Mouse (Mus musculus) kidney, embryonic 15.5 days (tissue): Measurements from ENCODE around the gene Gpr1. TPM values are rescaled to one million over a fixed set of nuclear protein-coding genes. Genes with fewer than 3 reads are reported as not detected.
"Not testable (repeated sequence)": the region's sequence is repeated elsewhere in the genome, so short reads cannot be mapped to it uniquely, and the experiment has no call there.

Experiments used
- ATAC-seq: fragments of 200-750 bp; cut with Nextera tagmentation; replicated peaks from 2 replicates; pipeline ENCODE4 v1.8.0; 2017; ENCODE audit warnings: moderate TSS enrichment; ENCODE audit not compliant: low FRiP score
- H3K27ac ChIP-seq: fragments of 300-500 bp; sonication (generic); 2 replicates; pipeline ENCODE4 v1.5.1; 2015; ENCODE audit warnings: mild to moderate bottlenecking, inconsistent platforms
- H3K27me3 ChIP-seq: fragments of 300-500 bp; sonication (generic); 2 replicates; pipeline ENCODE4 v1.6.1; 2015; ENCODE audit warnings: inconsistent platforms
- H3K36me3 ChIP-seq: fragments of 300-500 bp; sonication (generic); 2 replicates; pipeline ENCODE4 v1.6.1; 2015; ENCODE audit warnings: inconsistent platforms
- H3K4me1 ChIP-seq: fragments of 300-500 bp; sonication (generic); 2 replicates; pipeline ENCODE4 v1.6.1; 2015; ENCODE audit warnings: inconsistent platforms
- H3K4me2 ChIP-seq: fragments of 300-500 bp; sonication (generic); 2 replicates; pipeline ENCODE4 v1.6.1; 2015; ENCODE audit warnings: moderate library complexity, mild to moderate bottlenecking, inconsistent platforms
- H3K4me3 ChIP-seq: fragments of 300-500 bp; sonication (generic); replicated peaks from 2 replicates; pipeline ENCODE4 v1.5.1; 2015; ENCODE audit warnings: mild to moderate bottlenecking, inconsistent platforms
- H3K9ac ChIP-seq: fragments of 300-500 bp; sonication (generic); 2 replicates; pipeline ENCODE4 v1.6.1; 2015; ENCODE audit warnings: mild to moderate bottlenecking, inconsistent platforms
- H3K9me3 ChIP-seq: fragments of 300-500 bp; sonication (generic); replicated peaks from 2 replicates; pipeline ENCODE4 v1.6.1; 2016; ENCODE audit warnings: inconsistent platforms
- WGBS: fragments of 180-500 bp; shearing (Covaris S2); methylation state at CpG from one replicate; pipeline ENCODE4 v1.1.7; 2015; ENCODE audit warnings: mixed read lengths; 5-methylcytosine and 5-hydroxymethylcytosine counted together
- microRNA-seq: library from miRNA; unstranded; fragments of <30 nt; microRNA quantifications from one replicate; pipeline ENCODE4, GENCODE M21; 2016
- polyA plus RNA-seq: library from polyadenylated mRNA; unstranded; fragments of >200 nt; fragmentation: Nextera tagmentation; extraction: Ambion mirVana; gene quantifications from 2 replicates; pipeline ENCODE4 v1.2.1, GENCODE M21; 2015

Gene Gpr1
- polyA plus RNA-seq, 1 experiment from 2014 or later: 0.13 TPM

DNA sequence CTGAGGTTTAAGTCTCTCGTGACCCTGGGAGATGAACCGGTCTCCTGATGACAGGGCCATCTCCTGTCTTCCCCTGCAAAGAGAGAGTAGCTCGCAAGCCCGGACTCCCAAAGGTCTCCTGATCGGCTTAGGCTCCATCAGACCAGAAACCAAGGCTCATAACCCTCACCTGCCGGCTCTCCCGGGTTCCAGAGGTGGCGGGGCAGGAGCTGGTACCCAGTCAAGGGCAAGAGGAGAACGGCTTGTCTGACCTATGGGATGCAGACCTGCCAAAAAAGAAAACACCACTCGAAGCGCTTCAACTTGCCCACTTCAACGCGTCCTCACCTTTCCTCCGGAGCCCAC, 38.1 kb downstream of the Gpr1 start:
- ATAC-seq: peak; percentile 43; the same call in 1 of the 2 replicates
- peaks cover 23% of the 10 kb centered on the region for H3K4me1 ChIP-seq

GRCm38 (mm10) chr1:63175853-63176252, 38.5 kb downstream of the Gpr1 start:
- ATAC-seq: no peak
- H3K4me2 ChIP-seq: peak overlapping the region; percentile 73
- H3K27ac ChIP-seq: peak overlapping the region; percentile 91
- H3K36me3 ChIP-seq: peaks cover 48% of the 10 kb centered on the region
- peaks cover 23% of the 10 kb centered on the region for H3K4me1 ChIP-seq
- 10% methylated on average over 11 of the region's 11 CpGs for WGBS
- H3K27me3 ChIP-seq: no peaks in the 10 kb centered on the region
- peak overlapping the region; percentile 93 for H3K9ac ChIP-seq
- H3K9me3 ChIP-seq: no peaks in the 10 kb centered on the region
- H3K4me3 ChIP-seq: peak overlapping the region; percentile 83

More for the DNA sequence above, 38.1 kb downstream of the Gpr1 start:
- H3K36me3 ChIP-seq: peaks cover 45% of the 10 kb centered on the region
- H3K9me3 ChIP-seq: no peaks in the 10 kb centered on the region
- under 1% methylated on average over 14 of the region's 14 CpGs for WGBS
- H3K9ac ChIP-seq: peak overlapping the region; percentile 93
- H3K4me2 ChIP-seq: peak overlapping the region; percentile 73
- H3K27ac ChIP-seq: peak overlapping the region; percentile 91
- no peaks in the 10 kb centered on the region for H3K27me3 ChIP-seq
- H3K4me3 ChIP-seq: peak overlapping the region; percentile 83

- Histone ChIP-seq H3K4me2 (no peak overlapping the region), H3K36me3 (peaks cover 82% of the 10 kb centered on the region), H3K9ac (no peak overlapping the region), H3K4me3 (no peak overlapping the region), H3K27me3 (no peaks in the 10 kb centered on the region), H3K9me3 (no peaks in the 10 kb centered on the region), H3K27ac (no peak overlapping the region), H3K4me1 (no peaks in the 10 kb centered on the region)
- WGBS: 82% methylated on average over 2 of the region's 2 CpGs
- no peak for ATAC-seq
Measured at GRCm38 (mm10) chr1:63168638-63169037, 45.7 kb downstream of the Gpr1 start.

GRCm38 (mm10) chr1:63140231-63140630, 74.1 kb downstream of the Gpr1 start:
- Histone ChIP-seq H3K4me1 (no peaks in the 10 kb centered on the region), H3K9ac (no peak overlapping the region), H3K4me2 (no peak overlapping the region), H3K36me3 (peaks cover 61% of the 10 kb centered on the region), H3K4me3 (no peak overlapping the region), H3K27ac (no peak overlapping the region), H3K27me3 (no peaks in the 10 kb centered on the region), H3K9me3 (no peaks in the 10 kb centered on the region)
- no peak for ATAC-seq
- WGBS: 94% methylated on average over 13 of the region's 13 CpGs

DNA sequence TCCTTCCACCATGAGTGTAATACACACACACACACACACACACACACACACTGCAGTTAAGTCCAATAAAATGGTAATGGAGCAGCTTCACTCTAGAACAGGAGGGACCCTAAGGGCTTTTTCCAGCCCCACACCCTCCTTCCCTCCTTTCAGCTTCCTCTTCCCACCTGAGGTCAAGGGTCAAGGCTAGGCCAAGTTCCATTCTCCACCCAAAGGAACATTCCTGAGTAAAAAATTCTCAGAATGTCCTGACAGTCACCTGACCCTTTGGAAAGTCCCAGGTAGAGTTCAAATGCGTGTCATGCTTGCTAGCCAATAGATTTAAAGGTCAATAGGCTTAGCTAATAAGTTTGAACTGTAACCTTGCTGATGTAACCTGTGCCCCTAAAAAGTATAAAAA, 75.8 kb downstream of the Gpr1 start:
- H3K9me3 ChIP-seq, H3K27ac ChIP-seq, H3K4me3 ChIP-seq, H3K4me1 ChIP-seq, ATAC-seq, H3K27me3 ChIP-seq, H3K9ac ChIP-seq, H3K4me2 ChIP-seq: not testable (repeated sequence)
- H3K36me3 ChIP-seq: peaks cover 45% of the 10 kb centered on the region
- 83% methylated on average over 1 of the region's 1 CpGs for WGBS

- no peak overlapping the region for H3K4me2 ChIP-seq
- H3K27ac ChIP-seq: no peak overlapping the region
- ATAC-seq: no peak
- no peak overlapping the region for H3K9ac ChIP-seq
- H3K9me3 ChIP-seq: no peaks in the 10 kb centered on the region
- peaks cover 39% of the 10 kb centered on the region for H3K36me3 ChIP-seq
- no peak overlapping the region for H3K4me3 ChIP-seq
- H3K27me3 ChIP-seq: no peaks in the 10 kb centered on the region
- WGBS: 81% methylated on average over 2 of the region's 2 CpGs
- no peaks in the 10 kb centered on the region for H3K4me1 ChIP-seq
Measured at GRCm38 (mm10) chr1:63137971-63138370, 76.4 kb downstream of the Gpr1 start.

DNA sequence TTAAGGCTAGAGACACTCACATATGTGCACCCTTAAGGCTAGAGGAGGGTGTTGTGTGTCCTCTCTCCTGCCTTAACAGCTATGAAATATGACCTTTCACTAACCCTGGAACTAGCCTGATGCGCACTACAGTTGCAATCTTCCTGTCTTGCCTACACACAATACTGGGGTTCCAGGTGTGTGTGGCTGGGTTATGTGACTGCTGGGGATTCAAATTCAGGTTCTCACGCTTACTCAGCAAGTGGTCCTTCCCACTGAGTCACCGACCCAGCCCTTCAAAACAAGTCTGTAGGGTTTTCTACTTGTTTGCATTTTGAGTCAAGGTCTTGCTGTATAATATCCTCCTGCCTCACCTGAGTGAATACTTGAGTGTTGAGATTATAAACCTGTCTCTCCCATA, 79.8 kb downstream of the Gpr1 start:
- peaks cover 14% of the 10 kb centered on the region for H3K36me3 ChIP-seq
- no peak overlapping the region for H3K9ac ChIP-seq
- 79% methylated on average over 3 of the region's 3 CpGs for WGBS
- no peak overlapping the region for H3K4me3 ChIP-seq
- H3K27me3 ChIP-seq: no peaks in the 10 kb centered on the region
- peaks cover 8% of the 10 kb centered on the region for H3K4me1 ChIP-seq
- no peak overlapping the region for H3K27ac ChIP-seq
- ATAC-seq: no peak
- no peak overlapping the region for H3K4me2 ChIP-seq
- H3K9me3 ChIP-seq: no peaks in the 10 kb centered on the region

Small RNA genes lying within 50 kb of the gene (microRNA-seq; reads per million reads assigned to microRNA genes)
- gene Gm24557: not detected
- not detected for gene Gm27512

Other genes starting within 250 kb of the Gpr1 start
- 12.1 and 12.9 TPM in 2 replicates for gene Ino80d, start 99.9 kb downstream of the Gpr1 start, polyA plus RNA-seq
- gene Eef1b2, start 37.7 kb downstream of the Gpr1 start, polyA plus RNA-seq: 542 and 580 TPM in 2 replicates
- 156 and 159 TPM in 2 replicates for gene Ndufs1, start 37.7 kb downstream of the Gpr1 start, polyA plus RNA-seq
- gene Zdbf2, start 58.7 kb upstream of the Gpr1 start, polyA plus RNA-seq: 8.4 and 9.1 TPM in 2 replicates
- 1.2 and 2.1 TPM in 2 replicates for gene Adam23, start 231.3 kb upstream of the Gpr1 start, polyA plus RNA-seq